In the genomic region with DNA sequence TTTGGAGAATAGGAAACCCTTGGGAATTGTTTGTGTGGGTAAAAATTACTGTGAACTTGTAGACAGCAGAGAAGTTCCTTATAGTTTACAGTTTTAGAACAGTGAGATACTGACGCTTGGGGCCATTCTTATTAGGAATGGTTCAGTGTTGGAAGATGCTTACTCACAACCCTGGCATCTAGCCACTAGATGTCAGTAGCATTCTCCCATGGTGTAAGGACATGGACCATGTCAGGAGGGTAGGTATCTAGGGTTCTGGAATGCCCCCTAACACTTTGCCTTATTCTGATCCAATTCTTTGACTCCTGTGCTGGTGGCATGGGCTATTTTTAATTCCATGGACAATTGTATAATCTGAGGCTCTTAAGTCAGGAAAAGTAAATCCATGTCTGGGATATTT, we compare ENCODE assay signal across 8 mouse cellular contexts.
DNase-seq lines count a peak whose midpoint lies in the region; TF ChIP-seq lines count a peak whose summit lies in the region.
"Had no signal": no experiment of that assay in that cellular context is flagged by ENCODE, and none has a peak within 500 bp of the region (broad histone marks: within the 10 kb centered on the region; RNA-seq: fewer than 3 reads in every experiment).

No protein-coding gene starts in this region.

- peak; percentile 71 for TF ChIP-seq CTCF in layer of hippocampus, adult 2 months (conservative IDR thresholded peaks at IDR 0.05)

- WGBS in embryonic facial prominence, embryonic 10.5 days: 49% methylated on average over 1 of the region's 1 CpGs

- H3K9me3 ChIP-seq in embryonic facial prominence, embryonic 10.5 days: no peaks in the 10 kb centered on the region

- H3K4me3 ChIP-seq in layer of hippocampus, adult 2 months: no peak overlapping the region
- no peak overlapping the region for H3K4me3 ChIP-seq in embryonic facial prominence, embryonic 10.5 days
- H3K4me3 ChIP-seq: erythroblast, embryonic 14.5 days had no signal

- H3K4me1 ChIP-seq in embryonic facial prominence, embryonic 10.5 days: 0 out of 2 replicates have a peak, but pooled peaks cover 6% of the 10 kb centered on the region

- H3K27ac ChIP-seq in layer of hippocampus, adult 2 months: no peak overlapping the region
- H3K27ac ChIP-seq in embryonic facial prominence, embryonic 10.5 days (replicated peaks): no peak overlapping the region

- peak in 1 of 2 experiments; percentile 16 for DNase-seq in layer of hippocampus, adult 2 months (ENCODE audit: low spot score in 2 of 2)
- DNase-seq in layer of hippocampus, postnatal 10 days (ENCODE audit: low spot score in 2 of 2): no peak
- DNase-seq in adipocyte (ENCODE audit: low spot score) (peak; percentile 45), MN1 (ENCODE audit: low spot score) (no peak)
- peak; percentile 15 for DNase-seq in embryonic facial prominence, embryonic 10.5 days (ENCODE audit: low spot score)
- DNase-seq in mesoderm, embryonic 11.5 days (ENCODE audit: low read depth, low spot score): peak; percentile 44
- DNase-seq in urinary bladder, postnatal 4 days (ENCODE audit: low spot score in 2 of 2): no peak

- no peaks in the 10 kb centered on the region for H3K27me3 ChIP-seq in embryonic facial prominence, embryonic 10.5 days (replicated peaks; ENCODE audit: low read depth, poor library complexity, severe bottlenecking)

- no peaks in the 10 kb centered on the region for H3K36me3 ChIP-seq in embryonic facial prominence, embryonic 10.5 days (replicated peaks)

Comparison
In these comparisons a context has a peak if more than half of its experiments do, and no peak if none do; other contexts are left out.
1. DNase-seq: peak in adipocyte (single experiment), embryonic facial prominence, embryonic 10.5 days (single experiment) and mesoderm, embryonic 11.5 days (single experiment); none in layer of hippocampus, postnatal 10 days (0 of 2), MN1 (single experiment) and urinary bladder, postnatal 4 days (0 of 2).